Mouse (Mus musculus) megakaryocyte, adult 5-6 weeks (primary cell): ENCODE measurements at regions not wholly inside any gene's neighbourhood (a gene's known extent, or its start where the extent isn't known, plus 50 kb on each side); places are given as distances from the start of the nearest gene placed in this dataset.

ENCODE experiments used
- ATAC-seq: 2 replicates; pipeline ENCODE4 v1.8.0; 2016; ENCODE audit warnings: mild to moderate bottlenecking, inconsistent platforms; ENCODE audit not compliant: poor library complexity, severe bottlenecking

DNA sequence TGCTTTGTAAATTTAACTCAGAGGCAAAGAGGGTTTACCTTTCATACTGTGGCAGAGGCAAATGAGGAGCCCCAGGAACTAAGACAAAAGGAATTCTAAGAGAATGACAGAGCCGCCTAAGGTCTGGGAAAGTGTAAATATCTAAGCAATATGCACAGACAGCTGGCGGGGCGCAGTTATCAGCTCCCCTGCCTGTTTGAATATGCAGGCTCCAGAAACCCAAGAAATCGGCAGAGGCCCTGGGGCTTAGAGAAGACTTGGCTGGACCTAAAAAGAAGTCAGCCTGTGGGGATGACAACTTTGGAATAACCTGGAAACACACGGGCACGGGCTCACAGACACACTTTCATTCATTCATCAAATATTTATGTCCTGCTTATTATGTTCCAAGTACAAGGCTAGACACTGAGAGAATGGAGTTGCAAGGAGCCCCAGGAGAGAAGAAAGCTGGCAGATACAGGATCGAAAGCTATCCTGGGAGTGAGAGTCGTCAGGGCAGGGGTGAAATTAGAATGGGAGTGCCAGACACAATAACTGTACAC is 222.2 kb upstream of the Rpl38 start:
- ATAC-seq: no peak

- no peak for ATAC-seq
Observed at GRCm38 (mm10) chr11:114444211-114444610, 224.1 kb upstream of the Rpl38 start.

DNA sequence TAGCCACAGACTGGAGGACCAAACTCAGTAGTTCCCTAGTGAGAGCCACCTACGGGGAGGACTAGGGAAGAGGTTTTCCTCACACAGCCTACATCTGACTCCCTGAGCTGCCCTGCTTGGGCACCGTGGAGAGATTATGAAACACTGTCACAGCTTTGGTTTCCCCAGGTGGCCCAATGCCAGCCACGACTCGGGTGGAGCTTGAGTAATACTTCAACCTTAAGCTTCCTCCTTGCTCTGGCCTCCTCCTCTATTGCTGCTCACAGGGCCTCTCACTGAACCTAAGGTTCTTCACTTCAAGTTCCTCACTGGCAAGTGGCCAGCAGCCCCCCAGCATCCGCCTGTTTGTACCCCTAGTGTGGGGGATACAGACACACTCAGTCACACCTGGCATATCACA is 224.9 kb upstream of the Rpl38 start:
- peak; percentile 91 for ATAC-seq

DNA sequence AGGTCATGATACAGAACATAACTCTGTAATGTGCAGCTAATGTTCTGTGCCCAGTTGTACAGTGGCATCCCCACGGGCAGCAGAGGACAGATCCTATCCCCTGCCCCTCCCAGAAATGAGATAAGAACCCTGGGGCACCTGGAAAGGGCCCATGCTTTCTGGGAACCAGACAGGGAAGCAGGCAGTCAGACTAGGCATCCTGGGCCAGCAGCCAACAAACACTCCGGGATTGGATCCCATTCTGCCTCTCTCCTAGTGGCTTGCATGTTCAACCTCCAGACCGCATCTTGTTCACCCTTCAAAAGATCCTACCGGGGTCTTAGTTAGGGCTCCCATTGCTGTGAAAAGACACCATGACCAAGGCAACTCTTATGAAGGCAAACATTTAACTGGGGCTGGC is 229.0 kb upstream of the Rpl38 start:
- no peak for ATAC-seq

- ATAC-seq: no peak
Observed at GRCm38 (mm10) chr11:114435788-114436187, 232.5 kb upstream of the Rpl38 start.

DNA sequence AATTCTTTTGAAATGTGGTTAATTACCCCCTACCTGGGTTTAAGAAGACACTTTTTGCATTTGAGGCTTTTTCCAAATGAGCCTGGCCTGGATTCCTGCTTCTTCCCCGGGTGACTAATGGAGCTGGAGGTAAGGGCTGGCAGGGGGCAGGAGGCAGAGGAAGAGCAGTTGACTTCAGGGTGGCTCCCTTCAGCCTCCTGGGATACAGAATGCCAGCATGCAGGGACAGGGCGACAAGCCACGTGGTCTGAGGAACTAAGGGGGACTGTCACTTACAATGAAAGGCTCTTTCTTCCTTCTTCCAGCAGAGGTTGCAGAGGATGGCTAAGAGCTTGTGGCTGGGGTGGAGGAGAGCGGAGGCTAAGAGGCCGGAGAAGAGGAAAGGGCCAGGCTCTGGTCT is 234.8 kb upstream of the Rpl38 start:
- no peak for ATAC-seq

DNA sequence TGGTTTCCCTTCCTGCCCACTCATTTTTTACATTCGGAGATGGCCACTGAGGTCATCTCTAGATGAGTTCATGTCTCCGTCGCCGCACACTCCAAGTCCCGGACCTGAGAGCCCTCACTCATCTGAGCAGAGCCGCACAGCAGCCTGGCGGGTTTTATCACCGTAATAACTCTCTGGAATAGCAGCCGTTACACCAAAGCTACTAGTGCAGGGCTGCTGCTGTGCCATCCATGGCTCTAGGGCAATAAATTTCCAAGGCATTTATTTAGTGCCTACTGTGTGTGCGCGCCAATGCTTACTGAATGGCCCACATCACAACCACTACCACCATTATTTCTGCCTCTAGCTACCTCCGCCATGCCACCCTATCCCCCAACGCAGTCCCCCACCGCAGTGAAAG is 242.9 kb upstream of the Rpl38 start:
- no peak for ATAC-seq

DNA sequence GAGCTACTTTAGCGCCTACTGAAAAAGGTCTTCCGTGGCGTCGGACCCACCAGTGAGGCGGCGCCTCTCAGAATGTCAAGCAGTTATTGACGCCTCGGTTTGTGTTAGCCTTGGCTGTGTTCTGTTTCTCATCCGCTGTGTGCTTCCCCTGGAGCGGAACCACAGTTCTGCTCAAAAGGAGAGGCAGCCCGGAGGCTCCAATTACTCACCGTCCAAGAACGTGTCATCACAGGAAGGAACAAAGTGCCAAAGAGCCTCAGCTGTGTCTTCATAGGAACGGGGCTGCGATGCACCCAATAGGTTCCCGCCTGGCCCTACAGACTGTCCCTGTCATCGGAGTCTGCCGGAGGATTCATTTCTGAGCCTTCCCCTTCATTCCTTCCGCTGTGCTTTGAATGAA is 245.0 kb upstream of the Rpl38 start:
- no peak for ATAC-seq

DNA sequence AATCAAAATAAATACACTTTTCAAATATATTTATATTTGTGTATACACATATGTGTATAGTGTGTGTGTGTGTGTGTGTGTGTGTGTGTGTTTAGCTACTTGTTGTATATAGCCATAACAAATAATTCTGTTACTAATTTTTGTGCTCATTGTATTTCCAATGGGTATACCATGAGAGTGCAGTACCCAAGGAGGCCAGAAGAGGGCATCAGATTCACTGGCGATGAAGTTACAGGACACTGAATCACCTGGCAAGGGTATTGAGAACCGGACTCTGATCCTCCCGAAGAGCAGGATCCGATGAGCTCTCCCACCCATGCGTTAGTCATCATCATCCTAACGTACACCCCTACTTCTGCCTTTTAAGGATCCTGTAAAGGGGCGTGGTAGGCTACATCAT is 249.3 kb upstream of the Rpl38 start:
- no peak for ATAC-seq

DNA sequence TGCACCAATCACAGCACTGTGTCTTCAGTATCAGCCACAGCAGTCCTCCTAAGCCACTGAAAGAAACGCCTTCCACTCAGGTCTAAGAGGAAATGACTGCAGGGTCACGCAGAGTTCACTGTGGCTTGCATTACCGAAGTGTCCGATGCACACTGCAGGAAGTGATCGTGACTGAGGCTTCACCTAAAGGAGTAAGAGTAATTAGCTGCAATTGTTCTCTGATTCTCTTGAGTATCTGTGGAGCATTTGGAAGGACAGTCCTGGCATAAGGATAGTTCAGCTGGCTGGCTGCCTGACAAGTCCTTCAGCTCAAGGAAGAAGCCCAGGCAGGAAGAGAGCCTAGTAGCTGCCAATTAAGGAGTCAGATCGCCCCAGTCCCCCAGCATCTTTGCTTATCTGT is 252.2 kb upstream of the Rpl38 start:
- peak; percentile 91 for ATAC-seq

DNA sequence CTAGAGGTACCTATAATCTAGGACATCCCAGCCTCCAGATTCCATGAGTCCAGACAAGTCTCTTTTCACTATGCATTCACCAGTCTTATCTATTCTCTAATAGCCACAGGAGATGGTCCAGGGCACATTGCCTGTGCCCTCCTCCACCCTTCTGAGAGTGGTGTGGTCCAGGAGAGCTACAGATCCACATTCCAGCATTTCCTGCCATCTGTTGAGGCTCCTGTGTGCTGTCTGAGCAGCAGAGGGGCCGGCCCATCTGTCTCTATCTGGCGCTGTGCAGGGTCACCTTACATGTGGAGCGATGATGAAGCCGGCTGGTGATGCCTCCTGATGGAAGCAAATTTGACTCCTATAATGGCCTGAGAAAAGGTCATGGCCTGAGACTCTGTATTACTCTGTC is 263.9 kb upstream of the Rpl38 start:
- no peak for ATAC-seq

- no peak for ATAC-seq
Observed at GRCm38 (mm10) chr11:114402556-114403320, 265.6 kb upstream of the Rpl38 start.

GRCm38 (mm10) chr11:114400701-114401100 is 267.6 kb upstream of the Rpl38 start:
- ATAC-seq: no peak

DNA sequence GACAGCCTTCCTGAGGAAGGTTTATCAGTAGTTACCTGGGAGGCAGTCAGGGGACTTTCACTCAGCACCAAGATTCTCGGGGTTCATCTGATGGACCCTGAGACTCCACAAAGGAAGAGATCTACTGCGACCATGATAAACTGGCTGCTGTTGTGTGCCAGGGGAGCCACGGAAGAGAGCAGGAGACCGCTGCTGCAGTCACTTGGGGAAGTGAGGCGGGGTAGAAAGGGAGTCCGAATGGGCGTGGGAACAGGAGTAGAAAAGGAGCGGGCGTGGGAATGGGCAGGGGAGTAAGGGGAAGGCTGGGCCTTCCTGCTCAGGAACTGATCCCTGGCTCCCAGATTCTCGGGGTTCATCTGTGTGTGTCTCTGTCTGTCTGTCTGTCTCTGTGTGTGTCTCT is 276.2 kb upstream of the Rpl38 start:
- ATAC-seq: peak; percentile 44

GRCm38 (mm10) chr11:114391553-114391952 is 276.8 kb upstream of the Rpl38 start:
- peak; percentile 63 for ATAC-seq

- peak; percentile 68 for ATAC-seq
Observed at GRCm38 (mm10) chr11:114387091-114387490, 281.2 kb upstream of the Rpl38 start.

- ATAC-seq: no peak
Observed at GRCm38 (mm10) chr11:114379411-114379824, 288.9 kb upstream of the Rpl38 start.

- ATAC-seq: no peak
Observed at GRCm38 (mm10) chr11:114375921-114376320, 292.4 kb upstream of the Rpl38 start.

- no peak for ATAC-seq
Observed at GRCm38 (mm10) chr11:114370708-114371107, 297.6 kb upstream of the Rpl38 start.

GRCm38 (mm10) chr11:114367779-114368178 is 300.5 kb upstream of the Rpl38 start:
- no peak for ATAC-seq

DNA sequence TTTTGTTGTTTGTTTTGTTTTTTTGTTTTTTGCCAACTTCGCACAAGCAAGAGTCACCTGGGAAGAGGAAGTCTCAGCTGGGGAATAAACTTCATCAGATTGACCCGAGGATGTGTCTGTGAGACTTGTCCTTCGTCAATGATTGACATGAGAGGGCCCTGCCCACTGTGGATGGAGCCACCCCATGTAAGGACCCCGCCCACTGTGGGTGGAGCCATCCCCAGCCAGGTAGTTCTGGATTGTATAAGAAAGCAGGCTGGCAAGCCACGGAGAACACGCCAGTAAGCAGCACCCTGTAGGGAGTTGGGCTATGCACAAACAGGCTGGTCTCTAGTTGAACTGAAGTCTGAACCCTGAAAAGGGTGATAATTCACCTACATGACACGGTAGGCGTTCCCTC is 294.1 kb upstream of the Sdk2 start:
- ATAC-seq: no peak

- no peak for ATAC-seq
Observed at GRCm38 (mm10) chr11:114360321-114360720, 293.5 kb upstream of the Sdk2 start.
